Mouse (Mus musculus) right cerebral cortex, postnatal 10 days (tissue): ENCODE results near the gene Olfr1229.

ENCODE experiments used
- DNase-seq, 2 experiments: peaks; one replicate each; pipeline ENCODE4 v3.0.0; 2021; ENCODE audit warnings: low spot score in 2 of 2

Gene Olfr1229

GRCm38 (mm10) chr2:89287914-89288313 lies at the start of gene Olfr1229:
TSS of gene Olfr1229 (minus strand) at chr2:89288014.
- DNase-seq: no peak

- DNase-seq: no peak
These were observed 41.8 kb upstream of the Olfr1229 start, which contains the start of gene Olfr1232 for GRCm38 (mm10) chr2:89329575-89329974. TSS of gene Olfr1232 (minus strand) at chr2:89329675.

GRCm38 (mm10) chr2:89306974-89307373 lies 19.2 kb upstream of the Olfr1229 start, which contains the start of gene Olfr1231:
TSS of gene Olfr1231 (minus strand) at chr2:89307074.
- DNase-seq: no peak

- no peak for DNase-seq
These were observed 9.4 kb upstream of the Olfr1229 start, which contains the start of gene Olfr1230 for GRCm38 (mm10) chr2:89297168-89297567. TSS of gene Olfr1230 (minus strand) at chr2:89297268.

GRCm38 (mm10) chr2:89253962-89254361 lies 33.9 kb downstream of the Olfr1229 start, which contains the start of gene Olfr1228:
TSS of gene Olfr1228 (minus strand) at chr2:89254062.
- no peak for DNase-seq
